Mouse (Mus musculus) cerebellum, postnatal 14 days (tissue): ENCODE results near the gene Phactr1.
A peak's percentile ranks its signal among the peaks of the same experiment; 100 is the strongest.
"Not testable (repeated sequence)": the region's sequence is repeated elsewhere in the genome, so short reads cannot be mapped to it uniquely, and the experiment has no call there.

Source experiments
- DNase-seq, 2 experiments: peaks; one replicate each; pipeline ENCODE4 v3.0.0; 2021; ENCODE audit warnings: mixed read lengths in 2 of 2

The Phactr1 gene

DNA sequence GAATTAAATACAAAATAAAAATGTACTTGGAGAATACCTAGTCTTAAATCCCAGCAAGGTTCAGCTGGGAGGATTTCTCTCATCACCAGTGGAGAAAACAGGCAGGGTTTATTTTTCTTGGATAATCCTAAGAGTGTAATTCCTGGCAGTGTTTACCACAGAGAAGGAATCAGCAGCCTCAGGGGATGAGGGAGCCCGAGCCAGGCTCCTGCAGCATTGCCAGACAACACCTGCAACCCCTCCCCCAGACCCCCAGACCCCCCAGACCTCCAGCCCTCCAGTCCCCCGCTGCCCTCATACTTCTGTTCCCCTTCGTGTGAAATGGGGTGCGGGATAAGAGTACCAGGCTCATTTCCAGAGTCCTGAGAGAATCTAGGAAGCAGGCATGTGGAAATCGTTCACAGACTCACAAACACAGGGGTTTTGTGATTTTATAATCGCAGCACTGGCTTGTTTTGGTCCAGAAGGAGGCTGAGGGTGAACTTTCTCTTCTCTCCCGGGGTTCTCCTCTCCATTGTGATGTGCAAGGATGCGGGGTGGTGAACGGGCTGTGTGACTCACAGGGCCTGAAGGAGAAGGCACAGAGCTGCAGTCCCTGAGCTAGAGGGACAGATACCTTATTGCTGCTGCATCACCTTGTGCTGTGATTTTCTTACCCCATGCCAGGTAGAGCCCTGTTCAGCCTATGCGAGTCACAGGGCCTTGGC lies 249.3 kb downstream of the Phactr1 start:
- no peak for DNase-seq

DNA sequence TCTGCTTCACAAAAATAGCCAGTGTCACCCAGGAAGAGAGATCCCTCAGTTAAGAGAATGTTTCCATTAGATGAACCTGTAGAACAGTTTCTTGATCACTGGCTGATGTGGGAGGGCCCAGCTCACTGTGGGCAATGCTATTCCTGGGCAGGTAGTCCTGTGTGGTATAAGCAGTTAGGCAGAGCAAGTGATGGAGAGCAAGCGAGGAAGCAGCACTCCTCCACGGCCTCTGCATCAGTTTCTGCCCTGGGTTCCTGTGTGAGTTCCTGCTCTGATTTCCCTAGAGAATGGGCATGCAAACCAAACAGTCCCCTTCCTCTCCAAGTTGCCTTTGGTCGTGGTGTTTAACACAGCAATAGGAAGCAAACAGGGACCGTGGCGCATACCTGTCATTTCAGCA lies 251.6 kb downstream of the Phactr1 start:
- no peak for DNase-seq

DNA sequence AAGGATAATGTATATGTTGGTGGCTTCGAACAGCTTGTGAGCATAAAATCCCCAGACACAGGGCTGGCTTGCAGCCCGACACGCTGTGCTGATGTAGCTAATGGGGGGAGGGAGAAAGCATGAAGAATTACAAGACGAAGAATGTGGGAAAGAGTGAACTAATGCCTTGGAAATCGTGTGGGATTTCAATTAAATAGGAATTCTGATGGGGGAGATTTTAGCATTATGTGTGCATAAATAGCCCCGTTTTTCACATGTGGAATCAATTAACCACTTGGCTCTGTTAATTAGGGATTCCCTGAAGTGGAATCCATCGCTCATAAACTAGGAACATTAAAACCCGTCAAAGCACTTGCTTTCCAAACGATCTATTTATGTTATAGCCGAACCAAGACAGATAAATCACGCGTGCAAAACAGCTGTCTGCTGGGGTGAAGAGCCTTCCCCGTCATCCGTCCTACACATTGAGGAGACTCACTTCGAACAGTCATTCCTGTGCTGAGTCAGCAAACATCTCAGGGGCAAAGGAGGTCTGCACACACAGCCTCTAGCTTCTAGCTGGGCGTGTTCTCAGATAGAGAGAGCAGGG lies 254.2 kb downstream of the Phactr1 start:
- no peak for DNase-seq

DNA sequence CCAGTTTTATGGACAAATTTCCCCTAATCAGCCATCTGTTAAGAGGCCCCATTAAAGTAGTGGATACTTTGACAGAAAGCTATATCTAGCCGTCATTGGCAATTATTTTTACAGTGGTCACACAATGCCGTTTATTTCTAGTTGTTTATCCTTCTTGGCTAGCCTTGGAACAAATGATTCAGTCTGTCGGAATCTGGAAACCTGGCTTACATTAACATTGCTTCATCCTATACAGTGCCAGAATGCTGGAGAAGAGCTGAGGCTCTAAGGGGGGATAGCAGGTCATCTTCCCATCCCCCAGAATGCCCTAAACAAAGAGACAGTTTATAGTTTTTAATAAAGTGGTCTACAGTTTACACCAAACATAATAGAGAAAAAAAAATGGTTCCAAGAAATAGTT lies 257.4 kb downstream of the Phactr1 start:
- no peak for DNase-seq

DNA sequence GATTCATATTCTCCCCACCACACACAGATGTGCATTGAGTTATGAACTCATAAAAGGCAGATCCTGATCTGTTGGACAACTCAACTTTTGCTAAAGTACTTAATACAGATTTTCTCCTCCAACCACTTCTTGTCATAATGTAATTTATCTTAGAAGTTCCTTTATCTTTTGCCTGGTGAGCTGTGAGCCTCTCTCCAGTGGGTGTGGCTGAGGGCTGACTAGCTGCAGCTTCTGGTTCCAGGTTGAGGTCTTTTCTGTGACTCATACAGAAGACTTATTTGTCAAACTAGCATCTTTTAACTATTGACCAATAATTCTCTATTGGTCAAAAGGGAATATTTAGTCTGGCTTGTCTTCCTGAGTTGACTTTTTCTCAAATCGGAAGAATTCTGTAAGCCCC lies 257.9 kb downstream of the Phactr1 start:
- DNase-seq = no peak

DNA sequence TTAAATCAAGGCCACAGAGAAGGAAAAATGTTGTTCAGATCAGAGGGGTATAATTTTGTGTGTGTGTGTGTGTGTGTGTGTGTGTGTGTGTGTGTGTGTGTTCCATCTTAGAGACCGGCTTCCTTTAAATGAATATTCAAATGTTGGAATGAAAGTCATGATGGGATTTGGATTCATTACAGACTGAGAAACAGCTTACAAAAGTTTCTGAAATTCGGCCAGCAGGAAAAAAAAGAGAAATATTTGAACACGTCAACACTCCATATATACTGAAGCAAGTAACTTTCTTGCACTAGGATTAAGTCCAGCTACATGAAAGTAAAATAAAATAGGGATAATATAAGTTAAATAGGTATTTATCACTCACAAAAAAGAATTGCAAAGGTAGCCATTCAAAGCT lies 259.8 kb downstream of the Phactr1 start:
- DNase-seq = no peak

DNA sequence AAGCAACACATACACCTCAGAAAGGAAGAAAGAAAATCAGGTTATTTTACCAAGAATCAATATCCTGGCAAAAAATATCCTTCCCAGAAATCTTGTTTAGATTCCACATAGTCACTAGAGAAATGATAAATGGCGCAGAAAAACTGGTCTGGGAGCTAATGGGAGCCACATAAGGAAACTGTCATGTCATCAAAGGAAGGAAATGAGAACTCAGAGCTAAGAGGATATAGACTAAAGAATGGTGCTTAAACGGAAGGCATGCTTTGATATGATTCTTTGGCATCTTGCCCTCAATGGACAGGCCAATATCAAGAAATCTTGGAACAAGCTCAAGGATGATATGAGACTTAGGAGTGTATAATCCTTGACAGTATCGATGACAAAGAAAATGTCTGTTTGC lies 263.7 kb downstream of the Phactr1 start:
- no peak for DNase-seq

DNA sequence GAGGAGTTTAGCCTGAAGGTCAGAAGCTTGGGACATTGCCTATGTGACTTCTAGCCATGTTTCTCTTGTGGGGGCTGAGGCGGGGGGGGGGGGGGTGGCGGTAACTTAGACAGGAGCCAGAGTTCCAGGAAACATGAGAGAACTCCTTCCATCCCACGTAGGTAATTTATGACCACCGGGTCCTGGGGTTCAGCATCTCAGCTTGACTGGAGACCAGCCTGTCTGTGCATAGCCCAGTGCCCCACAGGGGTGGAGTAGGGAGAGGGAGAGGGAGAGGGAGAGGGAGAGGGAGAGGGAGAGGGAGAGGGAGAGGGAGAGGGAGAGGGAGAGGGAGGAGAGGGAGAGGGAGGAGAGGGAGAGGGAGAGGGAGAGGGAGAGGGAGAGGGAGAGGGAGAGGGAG lies 264.8 kb downstream of the Phactr1 start:
- not testable (repeated sequence) for DNase-seq

DNA sequence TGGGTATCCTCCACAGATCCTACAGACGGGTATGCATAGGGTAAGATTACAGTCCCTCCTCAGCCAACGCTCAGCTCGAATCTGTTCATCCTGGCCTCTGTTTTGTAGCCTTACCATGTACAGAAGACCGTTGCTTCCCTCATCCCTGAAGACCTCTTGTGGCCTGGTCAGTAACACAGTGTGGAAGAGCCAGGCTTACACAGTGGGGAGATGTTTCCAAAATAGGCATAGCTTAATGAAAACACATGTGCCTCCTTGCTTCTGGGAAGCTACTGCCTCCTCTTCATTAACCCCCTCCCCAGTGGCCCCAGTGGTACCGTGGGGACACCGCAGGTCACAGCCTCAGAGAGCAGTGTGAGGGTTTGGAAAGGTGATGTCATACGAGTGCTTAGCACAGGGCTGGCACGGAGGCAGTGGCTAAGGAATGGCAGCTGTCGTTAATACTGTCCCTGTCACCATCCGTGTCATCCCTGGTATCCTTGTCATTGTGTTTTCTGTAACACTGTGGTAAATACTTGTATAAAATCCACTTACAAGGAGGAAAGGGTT lies 268.4 kb downstream of the Phactr1 start:
- DNase-seq = no peak

DNA sequence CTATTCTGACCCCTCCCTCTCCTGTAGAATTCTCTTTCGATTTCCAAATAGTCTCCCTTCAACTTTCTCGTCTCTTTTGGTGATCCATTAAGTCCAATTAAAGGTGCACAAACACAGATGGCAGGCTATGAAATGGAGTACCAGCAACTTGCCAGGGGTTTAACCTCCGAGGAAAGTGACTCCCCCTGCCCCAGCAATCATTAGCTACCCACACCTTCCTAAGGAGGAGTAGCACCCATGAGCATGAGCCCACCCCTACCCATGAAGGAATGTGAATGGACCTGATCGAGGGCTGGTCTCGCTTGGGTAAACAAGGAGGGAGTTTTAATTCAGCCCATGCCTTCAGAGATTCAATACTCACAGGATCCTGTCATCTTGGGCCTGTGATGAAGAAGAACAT lies 268.9 kb downstream of the Phactr1 start:
- no peak for DNase-seq

DNA sequence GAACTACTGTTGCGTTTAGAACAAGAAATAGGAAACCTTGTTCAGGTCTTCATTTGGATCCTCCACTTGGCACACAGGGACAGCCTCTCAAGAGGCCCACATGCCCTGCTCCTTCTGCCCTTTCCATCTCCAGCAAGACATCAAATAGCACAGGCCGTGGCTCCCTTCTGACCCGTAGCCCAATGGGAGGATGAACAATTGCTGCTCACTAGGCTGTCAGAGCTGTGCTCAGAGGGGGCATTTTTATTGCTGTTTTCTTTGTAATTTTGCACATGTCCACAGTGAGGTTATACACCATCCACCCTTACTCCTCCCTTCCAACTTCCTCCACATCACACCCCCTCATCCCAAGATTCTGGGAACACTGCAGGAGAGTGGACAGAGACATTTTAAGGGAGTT lies 269.6 kb downstream of the Phactr1 start:
- no peak for DNase-seq

DNA sequence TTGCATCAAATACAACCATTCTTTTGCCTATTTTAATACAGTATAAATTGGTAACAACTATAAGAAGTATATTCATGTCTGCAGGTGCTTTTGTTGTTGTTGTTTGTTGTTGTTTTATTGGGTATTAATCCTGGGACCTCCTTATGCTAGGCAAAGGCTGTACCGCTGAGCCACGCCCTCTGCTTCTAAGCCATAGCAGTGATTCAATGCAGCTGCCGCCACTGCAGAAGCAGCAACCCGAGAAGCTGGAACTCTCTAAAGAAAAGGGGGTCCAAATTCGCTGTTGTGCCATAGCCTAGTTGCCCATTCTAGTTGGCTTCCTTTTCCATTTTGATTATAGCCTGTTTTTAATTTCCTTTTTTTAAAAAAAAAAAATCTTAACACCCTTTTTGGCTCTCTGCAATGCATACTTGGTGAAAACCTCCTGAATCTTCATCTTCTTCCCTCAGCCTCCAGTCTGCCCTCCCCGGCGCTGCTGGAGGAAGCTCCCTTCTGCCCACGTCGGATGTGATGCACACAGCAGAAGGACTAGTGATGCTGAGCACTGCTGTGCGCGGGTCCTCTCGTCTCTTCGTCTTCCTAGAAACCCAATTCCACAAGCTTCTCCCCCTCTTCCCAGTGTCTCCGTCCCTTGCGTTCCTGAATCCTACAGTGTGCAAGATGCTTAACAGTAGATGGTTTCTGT lies 271.8 kb downstream of the Phactr1 start:
- no peak for DNase-seq

DNA sequence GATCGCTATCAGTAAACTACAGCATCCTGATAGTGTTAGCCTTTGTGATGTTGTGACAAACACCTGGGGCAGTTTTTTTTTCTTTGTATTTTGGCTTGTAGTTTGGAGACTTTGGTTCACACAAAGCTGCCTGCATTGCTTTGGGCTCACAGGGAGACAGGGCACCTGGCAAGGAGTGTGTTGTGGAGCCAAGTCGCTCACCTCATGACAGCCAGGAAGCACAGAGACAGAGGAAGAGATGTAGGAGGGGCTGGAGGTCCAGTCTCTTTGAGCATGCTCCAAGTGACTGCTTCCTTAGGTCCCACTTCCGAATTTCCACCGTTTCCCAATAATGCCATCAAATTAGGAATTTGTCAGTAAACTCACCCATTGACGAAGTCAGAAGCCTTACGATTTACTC lies 272.6 kb downstream of the Phactr1 start:
- DNase-seq = no peak

DNA sequence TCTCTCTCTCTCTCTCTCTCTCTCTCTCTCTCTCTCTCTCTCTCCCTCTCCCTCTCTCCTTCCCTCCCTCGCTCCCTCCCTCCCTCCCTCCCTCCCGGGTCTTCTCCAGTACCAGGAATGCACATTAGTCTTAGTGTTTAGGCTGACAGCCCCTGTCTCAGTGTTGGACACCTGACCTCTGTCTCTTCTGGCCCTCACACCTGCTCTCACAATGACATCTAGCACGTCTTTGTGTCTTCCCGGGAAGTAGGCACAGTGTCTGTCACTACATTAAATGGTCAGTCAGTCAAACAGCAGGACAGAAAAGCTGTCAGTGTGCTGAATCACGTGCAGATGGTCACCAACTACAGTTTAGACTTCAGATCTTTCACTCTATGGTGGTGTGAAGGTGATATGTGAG lies 273.7 kb downstream of the Phactr1 start:
- DNase-seq = no peak

DNA sequence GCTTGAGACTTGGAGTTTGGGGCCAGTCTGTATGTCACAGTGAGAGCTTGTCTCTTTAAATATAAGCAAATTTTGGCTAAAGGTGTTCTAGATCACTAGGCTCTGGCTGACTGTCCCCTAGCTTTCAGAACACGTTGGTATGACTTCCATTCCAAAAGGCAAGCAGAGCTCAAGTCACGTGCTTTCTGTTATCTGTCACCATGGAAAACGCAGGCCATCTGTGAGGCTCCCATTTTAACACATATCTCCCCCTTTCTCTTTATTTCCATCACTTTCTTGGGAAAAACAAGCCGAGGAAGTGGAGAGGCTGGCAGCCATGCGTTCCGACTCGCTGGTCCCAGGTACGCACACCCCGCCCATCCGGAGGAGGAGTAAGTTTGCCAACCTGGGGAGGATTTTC lies 275.9 kb downstream of the Phactr1 start:
- no peak for DNase-seq

DNA sequence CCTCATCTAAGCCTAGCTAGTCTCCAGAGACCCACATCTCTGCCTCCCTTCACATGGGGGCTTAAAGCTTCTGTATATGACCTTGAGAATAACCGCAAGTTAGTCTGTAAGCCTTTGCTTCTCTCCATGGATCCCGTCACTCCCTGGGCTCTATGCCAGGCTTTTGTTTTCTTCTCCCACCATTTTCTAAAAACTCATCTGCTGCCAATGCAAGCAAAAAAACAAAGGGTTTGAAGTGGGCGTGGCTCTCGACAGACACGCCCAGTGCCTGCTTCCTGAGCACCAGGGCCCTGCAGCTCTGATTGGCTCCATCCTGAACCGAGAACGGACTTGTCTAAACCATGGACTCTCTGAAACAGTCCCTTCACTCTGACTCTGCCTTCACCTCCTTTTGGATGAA lies 277.4 kb downstream of the Phactr1 start:
- DNase-seq = peak in 1 of 2 experiments; percentile 10

DNA sequence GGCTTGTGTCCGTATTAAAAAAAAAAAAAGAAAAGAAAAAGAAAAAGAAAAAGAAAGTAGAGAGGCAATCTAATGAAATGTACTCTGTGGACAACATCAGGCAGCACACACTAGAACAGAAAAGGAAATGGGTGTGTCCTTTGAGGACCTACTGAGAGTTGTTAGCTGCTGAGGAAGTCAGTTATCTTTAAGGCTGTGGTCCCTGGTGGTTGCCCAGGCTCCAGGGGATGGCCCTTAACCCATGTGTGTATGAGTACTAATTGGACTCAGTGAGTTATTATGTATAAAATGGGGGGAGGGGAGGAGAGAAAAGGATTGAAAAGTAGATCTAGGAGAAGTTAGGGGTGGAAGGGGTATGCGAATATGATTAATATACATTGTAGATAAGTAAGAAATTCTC lies 278.4 kb downstream of the Phactr1 start:
- no peak for DNase-seq

DNA sequence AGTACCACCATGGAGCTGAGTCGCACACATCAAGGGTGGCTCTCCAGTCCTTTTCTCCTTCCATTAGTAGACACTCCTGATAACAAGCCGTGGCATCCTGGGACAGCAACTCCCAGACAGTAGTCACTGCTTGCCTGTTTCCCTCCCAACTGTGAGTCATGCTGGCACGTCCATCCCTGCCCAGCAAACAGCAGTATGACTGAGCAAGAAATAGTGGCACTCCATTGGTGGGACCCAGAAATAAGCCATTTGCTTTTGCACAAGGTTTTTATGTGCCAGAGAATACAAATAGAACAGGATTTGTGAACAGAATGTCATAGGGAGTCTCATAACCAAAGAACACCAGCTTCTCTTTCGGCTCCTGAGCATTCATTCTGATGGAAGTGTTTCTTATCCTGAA lies 281.1 kb downstream of the Phactr1 start:
- no peak for DNase-seq

DNA sequence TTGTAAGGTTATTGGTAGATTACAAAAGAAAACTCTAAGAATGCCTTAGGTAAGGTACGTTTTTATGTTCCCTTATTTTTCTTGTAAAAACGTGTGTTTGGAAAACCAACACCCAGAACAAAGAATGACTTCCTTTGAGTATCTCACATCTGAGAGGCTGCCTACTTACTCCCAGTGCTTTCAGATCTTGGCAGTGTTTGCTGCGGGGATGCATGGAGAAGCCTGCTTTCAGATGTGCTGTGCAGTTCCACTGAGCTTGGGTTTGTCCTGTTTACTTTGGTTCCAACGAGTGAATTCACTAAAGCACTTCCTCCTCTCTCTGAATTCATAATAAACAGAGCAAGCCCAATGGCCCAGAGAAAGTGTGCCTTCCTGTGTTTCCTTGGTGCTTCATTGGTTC lies 288.1 kb downstream of the Phactr1 start:
- no peak for DNase-seq

DNA sequence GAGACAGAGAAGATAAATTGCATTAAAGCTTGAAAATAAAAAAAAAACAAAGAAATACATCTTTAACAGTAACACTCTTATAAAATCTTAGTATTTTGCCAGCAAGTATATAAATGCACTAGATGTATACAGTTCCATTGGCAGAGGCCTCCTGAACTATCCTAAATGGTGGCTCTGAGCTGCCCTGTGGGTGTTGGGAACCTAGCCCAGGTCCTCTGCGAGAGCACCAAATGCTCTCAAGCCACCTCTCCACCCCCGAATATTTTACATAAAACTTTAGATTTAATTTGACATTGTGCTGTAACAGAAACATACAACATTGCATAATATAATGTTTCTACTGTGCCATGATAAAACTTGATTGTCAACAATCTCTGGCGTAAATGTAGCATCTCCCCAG lies 293.1 kb downstream of the Phactr1 start:
- DNase-seq = peak; percentile 59 to 75

DNA sequence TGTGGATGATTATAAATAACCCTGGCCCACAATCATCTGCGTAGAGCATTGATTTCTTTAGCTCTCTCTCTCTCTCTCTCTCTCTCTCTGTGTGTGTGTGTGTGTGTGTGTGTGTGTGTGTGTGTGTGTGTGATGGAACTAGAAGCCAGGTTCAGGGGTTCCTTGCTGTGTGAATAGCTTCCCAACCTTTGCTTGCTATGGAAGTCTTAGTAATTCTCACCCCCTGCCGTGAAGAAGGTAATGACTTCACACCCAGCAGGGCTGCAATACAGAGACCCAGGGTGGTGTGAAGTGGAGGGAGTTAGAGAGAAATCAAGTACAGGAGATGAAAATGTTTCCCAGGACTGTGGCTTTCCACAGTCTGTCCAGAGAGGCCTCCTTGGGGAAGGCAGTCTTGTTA lies 293.5 kb downstream of the Phactr1 start:
- peak; percentile 30 to 65 for DNase-seq

DNA sequence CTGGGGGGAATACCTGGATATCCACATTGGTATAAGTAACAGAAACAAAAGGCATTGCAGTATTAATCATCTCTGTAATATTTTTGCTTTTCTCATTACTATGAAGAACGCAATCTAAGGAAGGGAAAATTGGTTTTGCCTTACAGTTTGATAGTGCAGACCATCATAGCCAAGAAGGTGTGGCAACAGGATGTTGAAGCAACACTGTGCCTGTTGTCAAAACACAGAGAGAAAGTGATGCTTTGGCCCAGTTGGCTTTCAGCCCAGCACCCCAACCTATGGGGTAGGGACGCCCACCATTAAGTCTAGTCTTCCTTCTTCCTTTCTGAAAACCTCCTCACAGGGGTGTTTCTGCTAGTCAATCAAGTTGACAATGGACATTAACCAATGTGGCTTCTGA lies 294.1 kb downstream of the Phactr1 start:
- DNase-seq = peak in 1 of 2 experiments; percentile 25

DNA sequence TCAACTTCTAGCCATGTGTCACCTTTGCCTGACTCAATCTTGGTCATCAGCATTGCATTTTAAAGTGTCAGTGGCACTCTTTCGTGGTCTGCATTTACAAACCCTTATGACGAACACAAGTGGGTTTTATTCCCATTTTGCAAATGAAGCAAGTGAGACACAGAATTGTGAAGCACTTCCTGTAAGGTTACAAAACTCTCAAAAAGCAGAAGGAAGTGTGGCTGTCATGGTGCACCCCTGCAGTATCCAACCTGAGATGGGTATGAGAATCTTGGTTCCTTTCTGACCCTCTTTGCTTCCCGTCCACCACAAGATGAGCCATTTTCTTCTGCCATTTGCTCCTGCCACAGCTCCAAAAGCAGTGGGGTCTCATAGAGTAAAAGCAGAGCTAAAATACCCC lies 295.7 kb downstream of the Phactr1 start:
- DNase-seq = no peak

DNA sequence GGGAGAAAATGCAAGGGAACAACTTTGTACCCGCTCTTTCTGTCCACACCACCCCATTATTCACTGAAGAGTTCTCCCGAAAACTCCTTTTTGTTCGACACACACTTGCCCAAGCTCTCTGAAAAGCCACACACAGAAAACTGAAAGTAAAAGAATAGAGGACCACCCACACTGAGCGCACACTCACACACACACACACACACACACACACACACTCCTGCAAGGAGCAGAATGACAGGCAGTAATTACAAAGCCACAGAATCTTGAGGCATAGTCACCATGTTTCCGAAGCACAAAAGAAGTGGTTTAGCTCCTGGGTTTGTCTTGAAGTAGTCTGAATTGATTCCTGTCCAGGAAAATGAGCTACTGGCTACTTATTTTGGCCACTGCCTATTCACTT lies 296.5 kb downstream of the Phactr1 start:
- DNase-seq = no peak
